Mouse (Mus musculus) MEL (cell line): ENCODE measurements around the gene Med12l. TPM values are rescaled to one million over a fixed set of nuclear protein-coding genes. Genes with fewer than 3 reads are reported as not detected.
A peak's percentile ranks its signal among the peaks of the same experiment; 100 is the strongest.

Source experiments
- DNase-seq: peaks from one replicate; pipeline ENCODE4 v3.0.0; 2011; ENCODE audit warnings: low read depth, low spot score
- H3K27ac ChIP-seq: 2 replicates; pipeline ENCODE4 v1.5.1; 2012; ENCODE audit warnings: low read depth, mild to moderate bottlenecking, control low read depth, low read length, moderate library complexity; ENCODE audit not compliant: control insufficient read depth
- H3K27me3 ChIP-seq, 2 experiments: fragments of 150-350 bp in 1 of 2; sonication (generic) in 1 of 2; 2 replicates each; pipeline ENCODE4 v1.6.1; 2012; ENCODE audit warnings: low read length in 2 of 2, mild to moderate bottlenecking in 2 of 2, improper control_type of control experiment in 1 of 2, moderate library complexity in 1 of 2; ENCODE audit not compliant: insufficient read depth in 2 of 2, control insufficient read depth in 1 of 2
- H3K36me3 ChIP-seq, 2 experiments: 2 replicates each; pipeline ENCODE4 v1.6.1; 2012 to 2014; ENCODE audit warnings: low read length in 2 of 2, improper control_type of control experiment in 1 of 2, inconsistent platforms in 1 of 2, mild to moderate bottlenecking in 1 of 2; ENCODE audit not compliant: insufficient read depth in 2 of 2, control insufficient read depth in 1 of 2
- H3K4me1 ChIP-seq, 2 experiments: fragments of 150-350 bp in 1 of 2; sonication (generic) in 1 of 2; 2 replicates each; pipeline ENCODE4 v1.6.1; 2012; ENCODE audit warnings: low read length in 2 of 2, improper control_type of control experiment in 1 of 2, mild to moderate bottlenecking in 1 of 2; ENCODE audit not compliant: insufficient read depth in 2 of 2, control insufficient read depth in 1 of 2
- H3K4me3 ChIP-seq, 2 experiments: fragments of 150-350 bp in 1 of 2; sonication (generic) in 1 of 2; 2 replicates each; pipeline ENCODE4 v1.5.1; 2012; ENCODE audit warnings: low read depth in 2 of 2, low read length in 2 of 2, mild to moderate bottlenecking in 2 of 2, moderate library complexity in 2 of 2, control low read depth in 1 of 2, improper control_type of control experiment in 1 of 2; ENCODE audit not compliant: control insufficient read depth in 1 of 2, insufficient read depth in 1 of 2
- H3K79me2 ChIP-seq: 2 replicates; pipeline ENCODE4 v1.6.1; 2012; ENCODE audit warnings: mild to moderate bottlenecking, low read length, moderate library complexity; ENCODE audit not compliant: control insufficient read depth, poor library complexity, insufficient read depth
- H3K9ac ChIP-seq: 2 replicates; pipeline ENCODE4 v1.6.1; 2012; ENCODE audit warnings: low read depth, mild to moderate bottlenecking, control low read depth, low read length, moderate library complexity; ENCODE audit not compliant: control insufficient read depth, poor library complexity, severe bottlenecking
- H3K9me3 ChIP-seq: fragments of 150-350 bp; sonication (generic); replicated peaks from 2 replicates; pipeline ENCODE4 v1.6.1; 2012; ENCODE audit warnings: mild to moderate bottlenecking, low read length, improper control_type of control experiment, moderate library complexity; ENCODE audit not compliant: insufficient read depth
- CHD1 ChIP-seq: IDR thresholded peaks from 2 replicates; pipeline ENCODE4 v1.6.1; 2012; ENCODE audit warnings: low read depth, mild to moderate bottlenecking, inconsistent platforms, low read length, improper control_type of control experiment
- EP300 ChIP-seq, 2 experiments: IDR thresholded peaks; 2 replicates each; pipeline ENCODE4 v1.6.1; 2011; ENCODE audit warnings: improper control_type of control experiment in 2 of 2, low read length in 2 of 2, low read depth in 1 of 2, mild to moderate bottlenecking in 1 of 2
- ETS1 ChIP-seq: IDR thresholded peaks from 2 replicates; pipeline ENCODE4 v1.6.1; 2012; ENCODE audit warnings: low read depth, mild to moderate bottlenecking, inconsistent platforms, low read length, improper control_type of control experiment, moderate library complexity
- GATA1 ChIP-seq: IDR thresholded peaks from 2 replicates; pipeline ENCODE4 v1.6.1; 2011; ENCODE audit warnings: low read depth, low read length, improper control_type of control experiment
- MYC ChIP-seq: IDR thresholded peaks from 2 replicates; pipeline ENCODE4 v1.6.1; 2011; ENCODE audit warnings: low read depth, mild to moderate bottlenecking, low read length, improper control_type of control experiment, moderate library complexity
- NELFE ChIP-seq: IDR thresholded peaks from 2 replicates; pipeline ENCODE4 v1.6.1; 2011; ENCODE audit warnings: low read depth, low read length, improper control_type of control experiment
- RAD21 ChIP-seq: IDR thresholded peaks from 2 replicates; pipeline ENCODE4 v1.6.1; 2011; ENCODE audit warnings: mild to moderate bottlenecking, low read depth, low read length, improper control_type of control experiment
- RCOR1 ChIP-seq: IDR thresholded peaks from 2 replicates; pipeline ENCODE4 v1.6.1; 2012; ENCODE audit warnings: low read depth, mild to moderate bottlenecking, inconsistent platforms, low read length, improper control_type of control experiment
- ZC3H11A ChIP-seq: IDR thresholded peaks from 2 replicates; pipeline ENCODE4 v1.6.1; 2012; ENCODE audit warnings: low read depth, mild to moderate bottlenecking, inconsistent platforms, low read length, improper control_type of control experiment
- polyA plus RNA-seq, 2 experiments: library from polyadenylated mRNA; stranded (reverse) in 1 of 2; unstranded in 1 of 2; fragments of >175 nt in 1 of 2; fragments of >200 nt in 1 of 2; gene quantifications; 2 replicates each; pipeline versions ENCODE4 v1.2.1 to v1.2.4; 2012; ENCODE audit warnings: low replicate concordance in 2 of 2, low read depth in 1 of 2; ENCODE audit not compliant: insufficient read length in 2 of 2, insufficient read depth in 1 of 2, missing spikeins in 1 of 2
- total RNA-seq: library from RNA; depleted of rRNA; stranded (reverse); fragments of 300-350 nt; gene quantifications from 2 replicates; pipeline ENCODE4 v1.2.3, GENCODE M21; 2012

Med12l gene
- total and polyA plus RNA-seq, 3 experiments, result 0.03 TPM; not detected in 2

- TF ChIP-seq GATA1 (peak; percentile 36; the same call in 1 of the 2 replicates), RCOR1 (no peak), EP300 (IDR thresholded peaks at IDR 0.05; ENCODE audit: low read depth in 1 of 2, low read length in 2 of 2) (peak; percentile 19 to 35; a peak in 1 of 4 replicates), ETS1 (no peak)
- no peak overlapping the region for H3K27ac ChIP-seq
- no peaks in the 10 kb centered on the region for H3K9me3 ChIP-seq
- no peak overlapping the region for H3K4me3 ChIP-seq
- H3K9ac ChIP-seq, result no peak overlapping the region
- H3K27me3 ChIP-seq, result no peaks in the 10 kb centered on the region
- no peaks in the 10 kb centered on the region for H3K79me2 ChIP-seq
- H3K4me1 ChIP-seq, result peaks cover 5 to 27% of the 10 kb centered on the region in 2 experiments; a peak in 2 of 4 replicates
- peaks cover 0 to 16% of the 10 kb centered on the region in 2 experiments; a peak in 2 of 4 replicates for H3K36me3 ChIP-seq
- no peak for DNase-seq
Measured at GRCm38 (mm10) chr3:59062141-59062540, 56.5 kb downstream of the Med12l start.

GRCm38 (mm10) chr3:59063431-59063830 lies 57.8 kb downstream of the Med12l start:
- no peak overlapping the region for H3K27ac ChIP-seq
- H3K27me3 ChIP-seq, result no peaks in the 10 kb centered on the region
- peaks cover 0 to 8% of the 10 kb centered on the region in 2 experiments; a peak in 2 of 4 replicates for H3K36me3 ChIP-seq
- DNase-seq, result peak; percentile 50
- no peaks in the 10 kb centered on the region for H3K79me2 ChIP-seq
- peaks cover 5 to 22% of the 10 kb centered on the region in 2 experiments; a peak in 2 of 4 replicates for H3K4me1 ChIP-seq
- H3K9ac ChIP-seq, result no peak overlapping the region
- H3K9me3 ChIP-seq, result no peaks in the 10 kb centered on the region
- H3K4me3 ChIP-seq, result no peak overlapping the region
- TF ChIP-seq ZC3H11A (no peak), MYC (no peak), GATA1 (0 out of 2 replicates have a peak, but pooled peaks have one; percentile 14), EP300 (IDR thresholded peaks at IDR 0.05; ENCODE audit: low read depth in 1 of 2, low read length in 2 of 2) (0 out of 4 replicates have a peak, but pooled peaks of 1 of the 2 experiments have one; percentile 42)

GRCm38 (mm10) chr3:59065937-59066336 lies 60.3 kb downstream of the Med12l start:
- Histone ChIP-seq H3K27ac (no peak overlapping the region), H3K4me1 (peaks cover 0 to 12% of the 10 kb centered on the region in 2 experiments; a peak in 3 of 4 replicates), H3K79me2 (no peaks in the 10 kb centered on the region), H3K27me3 (no peaks in the 10 kb centered on the region), H3K36me3 (peaks cover 0 to 3% of the 10 kb centered on the region in 2 experiments; a peak in 1 of 4 replicates), H3K4me3 (no peak overlapping the region), H3K9ac (no peak overlapping the region), H3K9me3 (no peaks in the 10 kb centered on the region)
- no peak for DNase-seq
- TF ChIP-seq CHD1 (no peak), NELFE (no peak), RAD21 (no peak)
- TF ChIP-seq, all 39 proteins: peak for 0
